Mouse (Mus musculus): ENCODE results near the gene Fam57a.

- TF ChIP-seq GATA1 (IDR thresholded peaks at IDR 0.05; ENCODE audit: borderline replicate concordance, low read length) = no peak
- TF ChIP-seq FLI1 (IDR thresholded peaks at IDR 0.05; ENCODE audit: low read length) = no peak
Measured at GRCm38 (mm10) chr11:76255431-76256001, 76.0 kb downstream of the Fam57a start.
